Mouse (Mus musculus): ENCODE measurements around the gene Rcan2. TPM values are rescaled to one million over a fixed set of nuclear protein-coding genes. Genes with fewer than 3 reads are reported as not detected.
"Not testable (repeated sequence)": the region's sequence is repeated elsewhere in the genome, so short reads cannot be mapped to it uniquely, and the experiment has no call there.

The Rcan2 gene
- polyA plus RNA-seq, 2 experiments = 0.57 to 0.59 TPM

DNA sequence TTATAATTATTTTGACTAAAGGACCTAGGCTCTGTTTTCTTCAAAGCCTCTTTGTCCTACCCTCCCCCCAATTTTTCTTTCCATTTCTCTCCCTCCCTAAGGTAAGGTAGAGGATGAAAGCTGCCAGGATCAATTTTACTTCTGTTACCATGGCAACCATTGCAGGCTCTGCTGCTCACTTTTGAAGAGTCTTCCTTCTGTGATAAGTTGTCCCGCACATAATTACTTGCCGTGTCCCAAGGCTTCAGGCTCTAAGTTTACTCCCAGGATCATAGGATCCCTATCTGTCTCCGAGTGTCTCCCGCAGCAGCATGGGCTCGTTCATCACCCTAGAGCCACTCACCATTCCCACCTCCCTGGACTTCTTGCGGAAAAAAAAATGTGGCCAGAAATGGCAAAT lies 21.1 kb downstream of the Rcan2 start:
- Histone ChIP-seq H3K27ac (no peak overlapping the region), H3K36me3 (replicated peaks; ENCODE audit: control insufficient read depth, insufficient read depth, low read depth) (no peaks in the 10 kb centered on the region), H3K4me1 (replicated peaks; ENCODE audit: control insufficient read depth in 2 of 2, insufficient read depth in 2 of 2, low read length in 1 of 2) (no peaks in the 10 kb centered on the region), H3K4me3 (ENCODE audit: insufficient read depth in 1 of 2, low read depth in 2 of 2, low read length in 2 of 2) (no peak overlapping the region), H3K4me2 (ENCODE audit: low read depth) (no peak overlapping the region), H3K27me3 (ENCODE audit: control insufficient read depth, insufficient read depth, low read length) (no peaks in the 10 kb centered on the region), H3K9ac (replicated peaks) (no peak overlapping the region), H3K9me3 (ENCODE audit: control insufficient read depth, low read length) (no peaks in the 10 kb centered on the region)
- 80% methylated on average over 6 of the region's 6 CpGs for WGBS (ENCODE audit: insufficient replicate concordance)
- ATAC-seq (ENCODE audit: insufficient read depth) (no peak), DNase-seq (ENCODE audit: low read depth in 3 of 3, low spot score in 3 of 3) (no peak)
- TF ChIP-seq EP300 (IDR thresholded peaks at IDR 0.05; ENCODE audit: low read depth) (no peak), CTCF (IDR thresholded peaks at IDR 0.05; ENCODE audit: low read depth) (no peak)

DNA sequence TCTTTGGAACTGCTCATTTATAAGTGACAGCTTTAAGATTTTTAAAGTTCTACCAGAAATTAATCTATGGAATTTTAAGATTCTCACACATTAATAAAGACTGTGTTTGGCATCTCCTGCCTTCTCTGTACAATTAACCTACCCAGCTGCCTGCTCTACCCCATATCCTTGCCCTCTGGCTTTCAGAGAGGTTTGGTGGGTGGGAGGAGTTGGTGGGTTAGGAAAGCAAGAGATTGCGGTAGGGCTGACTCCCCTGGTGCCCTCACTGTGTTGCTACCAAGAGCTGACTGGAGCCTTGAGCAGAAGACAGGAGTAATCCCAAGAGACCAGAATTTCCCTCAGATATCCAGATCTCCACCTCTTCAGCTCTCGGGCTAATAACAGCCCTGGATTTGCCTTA lies 21.5 kb downstream of the Rcan2 start:
- 54% methylated on average over 2 of the region's 2 CpGs for WGBS (ENCODE audit: insufficient replicate concordance)
- Histone ChIP-seq H3K36me3 (replicated peaks; ENCODE audit: control insufficient read depth, insufficient read depth, low read depth) (no peaks in the 10 kb centered on the region), H3K4me2 (ENCODE audit: low read depth) (no peak overlapping the region), H3K9ac (replicated peaks) (no peak overlapping the region), H3K4me1 (replicated peaks; ENCODE audit: control insufficient read depth in 2 of 2, insufficient read depth in 2 of 2, low read length in 1 of 2) (no peaks in the 10 kb centered on the region), H3K27ac (no peak overlapping the region), H3K27me3 (ENCODE audit: control insufficient read depth, insufficient read depth, low read length) (no peaks in the 10 kb centered on the region), H3K9me3 (ENCODE audit: control insufficient read depth, low read length) (no peaks in the 10 kb centered on the region), H3K4me3 (ENCODE audit: insufficient read depth in 1 of 2, low read depth in 2 of 2, low read length in 2 of 2) (no peak overlapping the region)
- no peak for TF ChIP-seq CTCF (IDR thresholded peaks at IDR 0.05; ENCODE audit: low read depth)
- no peak for TF ChIP-seq EP300 (IDR thresholded peaks at IDR 0.05; ENCODE audit: low read depth)
- DNase-seq (ENCODE audit: low read depth in 3 of 3, low spot score in 3 of 3) = no peak
- ATAC-seq (ENCODE audit: insufficient read depth) = no peak

DNA sequence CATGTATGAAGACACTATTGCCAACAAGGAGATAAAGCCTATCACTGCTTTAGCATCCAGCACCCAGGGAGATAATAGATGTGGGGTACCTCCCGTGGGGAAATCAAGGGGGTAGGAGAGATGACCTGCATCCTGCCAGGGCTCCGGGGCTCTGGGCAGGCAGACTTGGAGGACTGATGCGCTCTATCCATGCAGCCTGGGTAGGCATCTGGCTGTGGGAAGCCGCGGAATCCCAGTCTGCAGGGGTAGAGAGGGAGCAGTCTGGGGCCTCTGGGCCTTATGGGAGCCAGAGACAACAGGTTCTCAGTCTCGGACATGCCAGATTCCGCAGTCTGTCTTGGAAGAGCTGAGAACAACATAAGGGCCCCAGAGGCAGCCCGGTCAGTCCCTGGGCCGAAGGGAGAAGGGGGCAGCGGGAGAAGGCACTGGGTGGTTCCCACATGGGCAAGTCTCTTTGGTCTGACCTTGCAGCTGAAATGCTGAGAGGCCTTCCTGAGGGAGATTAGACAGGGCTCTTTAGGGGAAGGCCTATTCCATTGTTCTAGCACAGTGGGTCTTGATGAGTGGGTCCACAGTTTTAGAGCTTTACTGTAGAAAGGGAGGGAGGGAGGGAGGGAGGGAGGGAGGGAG lies 23.7 kb downstream of the Rcan2 start:
- no peak for DNase-seq (ENCODE audit: low read depth in 3 of 3, low spot score in 3 of 3)
- WGBS (ENCODE audit: insufficient replicate concordance) = 68% methylated on average over 10 of the region's 10 CpGs
- H3K4me3 ChIP-seq (ENCODE audit: insufficient read depth in 1 of 2, low read depth in 2 of 2, low read length in 2 of 2) = no peak overlapping the region
- ATAC-seq (ENCODE audit: insufficient read depth) = no peak
- H3K4me2 ChIP-seq (ENCODE audit: low read depth) = no peak overlapping the region
- H3K36me3 ChIP-seq (replicated peaks; ENCODE audit: control insufficient read depth, insufficient read depth, low read depth) = no peaks in the 10 kb centered on the region
- no peak for TF ChIP-seq EP300 (IDR thresholded peaks at IDR 0.05; ENCODE audit: low read depth)
- TF ChIP-seq CTCF (IDR thresholded peaks at IDR 0.05; ENCODE audit: low read depth) = no peak
- H3K27me3 ChIP-seq (ENCODE audit: control insufficient read depth, insufficient read depth, low read length) = no peaks in the 10 kb centered on the region
- no peak overlapping the region for H3K27ac ChIP-seq
- H3K4me1 ChIP-seq (replicated peaks; ENCODE audit: control insufficient read depth in 2 of 2, insufficient read depth in 2 of 2, low read length in 1 of 2) = no peaks in the 10 kb centered on the region
- H3K9me3 ChIP-seq (ENCODE audit: control insufficient read depth, low read length) = no peaks in the 10 kb centered on the region
- H3K9ac ChIP-seq (replicated peaks) = no peak overlapping the region

DNA sequence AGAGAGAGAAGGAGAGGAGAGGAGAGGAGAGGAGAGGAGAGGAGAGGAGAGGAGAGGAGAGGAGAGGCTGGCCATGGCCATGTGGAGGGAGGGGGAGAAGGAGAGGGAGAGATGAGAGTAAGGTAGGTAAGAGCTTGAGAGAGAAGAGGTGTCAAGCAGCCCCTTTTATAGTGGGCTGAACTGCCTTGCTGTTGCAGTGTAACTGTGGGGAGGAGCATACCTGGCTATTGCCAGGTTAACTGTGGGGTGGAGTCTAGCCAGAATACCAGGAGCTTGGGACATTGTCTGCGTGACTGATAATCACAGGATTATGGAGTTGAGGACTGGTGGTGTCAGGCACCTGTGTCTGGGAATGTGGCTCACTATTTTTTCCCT lies 24.2 kb downstream of the Rcan2 start:
- 50% methylated on average over 1 of the region's 1 CpGs for WGBS (ENCODE audit: insufficient replicate concordance)
- H3K27ac ChIP-seq; ATAC-seq (ENCODE audit: insufficient read depth): not testable (repeated sequence)

DNA sequence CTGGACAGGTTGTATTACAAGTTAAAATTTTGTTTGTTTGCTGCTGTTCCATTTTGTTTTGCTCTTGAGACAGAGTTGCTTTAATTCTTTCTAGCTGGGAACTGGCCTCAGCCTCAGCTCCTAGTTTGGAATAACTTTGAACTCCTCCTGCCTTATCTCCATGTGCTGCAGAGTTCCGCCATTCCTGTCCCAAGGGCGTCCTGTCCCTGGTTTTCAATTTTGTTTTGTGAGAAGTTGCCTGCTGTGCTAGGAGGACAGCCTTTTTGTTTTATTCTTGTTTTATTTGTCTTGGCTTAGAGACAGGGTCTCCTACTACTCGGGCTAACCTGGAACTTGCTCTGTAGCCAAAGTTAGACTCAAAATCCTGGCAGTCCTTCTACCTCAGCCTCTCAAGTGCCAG lies 26.1 kb downstream of the Rcan2 start:
- TF ChIP-seq CTCF (IDR thresholded peaks at IDR 0.05; ENCODE audit: low read depth) = no peak
- TF ChIP-seq EP300 (IDR thresholded peaks at IDR 0.05; ENCODE audit: low read depth) = no peak
- WGBS (ENCODE audit: insufficient replicate concordance) = 55% methylated on average over 3 of the region's 3 CpGs
- Histone ChIP-seq H3K27ac (no peak overlapping the region), H3K4me1 (replicated peaks; ENCODE audit: control insufficient read depth in 2 of 2, insufficient read depth in 2 of 2, low read length in 1 of 2) (no peaks in the 10 kb centered on the region), H3K4me2 (ENCODE audit: low read depth) (no peak overlapping the region), H3K9me3 (ENCODE audit: control insufficient read depth, low read length) (no peaks in the 10 kb centered on the region), H3K9ac (replicated peaks) (no peak overlapping the region), H3K36me3 (replicated peaks; ENCODE audit: control insufficient read depth, insufficient read depth, low read depth) (no peaks in the 10 kb centered on the region), H3K27me3 (ENCODE audit: control insufficient read depth, insufficient read depth, low read length) (no peaks in the 10 kb centered on the region), H3K4me3 (ENCODE audit: insufficient read depth in 1 of 2, low read depth in 2 of 2, low read length in 2 of 2) (no peak overlapping the region)
- DNase-seq (ENCODE audit: low read depth in 3 of 3, low spot score in 3 of 3) (no peak), ATAC-seq (ENCODE audit: insufficient read depth) (no peak)

More for the DNA sequence above, 24.2 kb downstream of the Rcan2 start:
- H3K9me3 ChIP-seq (ENCODE audit: control insufficient read depth, low read length); H3K4me1 ChIP-seq (replicated peaks; ENCODE audit: control insufficient read depth in 2 of 2, insufficient read depth in 2 of 2, low read length in 1 of 2); DNase-seq (ENCODE audit: low read depth in 3 of 3, low spot score in 3 of 3); H3K9ac ChIP-seq (replicated peaks); H3K4me2 ChIP-seq (ENCODE audit: low read depth); H3K36me3 ChIP-seq (replicated peaks; ENCODE audit: control insufficient read depth, insufficient read depth, low read depth); H3K27me3 ChIP-seq (ENCODE audit: control insufficient read depth, insufficient read depth, low read length); H3K4me3 ChIP-seq (ENCODE audit: insufficient read depth in 1 of 2, low read depth in 2 of 2, low read length in 2 of 2): not testable (repeated sequence)
